Mouse (Mus musculus) stomach, embryonic 14.5 days (tissue): ENCODE results near the gene Uqcc2. TPM values are rescaled to one million over a fixed set of nuclear protein-coding genes. Genes with fewer than 3 reads are reported as not detected.

ENCODE experiments used
- ATAC-seq: fragments of 200-750 bp; cut with Nextera tagmentation; 2 replicates; pipeline ENCODE4 v1.8.0; 2017; ENCODE audit warnings: low read depth, moderate TSS enrichment; ENCODE audit not compliant: insufficient number of reproducible peaks, insufficient read depth, low FRiP score
- H3K27ac ChIP-seq: fragments of 300-500 bp; sonication (generic); 2 replicates; pipeline ENCODE4 v1.5.1; 2014; ENCODE audit warnings: mild to moderate bottlenecking, low read length, moderate library complexity, mixed read lengths
- H3K27me3 ChIP-seq: fragments of 300-500 bp; sonication (generic); 2 replicates; pipeline ENCODE4 v1.6.1; 2014; ENCODE audit warnings: low read length, control low read depth, mixed read lengths; ENCODE audit not compliant: control insufficient read depth, insufficient read depth
- H3K36me3 ChIP-seq: fragments of 300-500 bp; sonication (generic); 2 replicates; pipeline ENCODE4 v1.6.1; 2014; ENCODE audit warnings: mild to moderate bottlenecking, control low read depth, low read length, moderate library complexity, mixed read lengths; ENCODE audit not compliant: control insufficient read depth, insufficient read depth
- H3K4me1 ChIP-seq: fragments of 300-500 bp; sonication (generic); 2 replicates; pipeline ENCODE4 v1.6.1; 2014; ENCODE audit warnings: low read length, control low read depth, mixed read lengths; ENCODE audit not compliant: control insufficient read depth, insufficient read depth
- H3K4me2 ChIP-seq: fragments of 300-500 bp; sonication (generic); replicated peaks from 2 replicates; pipeline ENCODE4 v1.6.1; 2014; ENCODE audit warnings: low read depth, low read length, control low read depth
- H3K4me3 ChIP-seq: fragments of 300-500 bp; sonication (generic); 2 replicates; pipeline ENCODE4 v1.5.1; 2014; ENCODE audit warnings: low read depth, low read length, control low read depth
- H3K9ac ChIP-seq: fragments of 300-500 bp; sonication (generic); replicated peaks from 2 replicates; pipeline ENCODE4 v1.6.1; 2014; ENCODE audit warnings: low read depth, mild to moderate bottlenecking, control low read depth, low read length, moderate library complexity, mixed read lengths
- H3K9me3 ChIP-seq: fragments of 300-500 bp; sonication (generic); 2 replicates; pipeline ENCODE4 v1.6.1; 2016; ENCODE audit warnings: low read depth, low read length, control low read depth; ENCODE audit not compliant: control insufficient read depth
- WGBS: fragments of 180-500 bp; shearing (Covaris S2); extraction: QIAGEN DNeasy Blood & Tissue Kit; methylation state at CpG from one replicate; pipeline ENCODE4 v1.1.7; 2014; 5-methylcytosine and 5-hydroxymethylcytosine counted together
- polyA plus RNA-seq: library from polyadenylated mRNA; unstranded; fragments of >200 nt; fragmentation: Nextera tagmentation; extraction: Ambion mirVana; gene quantifications from 2 replicates; pipeline ENCODE4 v1.2.1, GENCODE M21; 2014

Gene Uqcc2
- polyA plus RNA-seq, 1 experiment from 2014 or later: 362 TPM

DNA sequence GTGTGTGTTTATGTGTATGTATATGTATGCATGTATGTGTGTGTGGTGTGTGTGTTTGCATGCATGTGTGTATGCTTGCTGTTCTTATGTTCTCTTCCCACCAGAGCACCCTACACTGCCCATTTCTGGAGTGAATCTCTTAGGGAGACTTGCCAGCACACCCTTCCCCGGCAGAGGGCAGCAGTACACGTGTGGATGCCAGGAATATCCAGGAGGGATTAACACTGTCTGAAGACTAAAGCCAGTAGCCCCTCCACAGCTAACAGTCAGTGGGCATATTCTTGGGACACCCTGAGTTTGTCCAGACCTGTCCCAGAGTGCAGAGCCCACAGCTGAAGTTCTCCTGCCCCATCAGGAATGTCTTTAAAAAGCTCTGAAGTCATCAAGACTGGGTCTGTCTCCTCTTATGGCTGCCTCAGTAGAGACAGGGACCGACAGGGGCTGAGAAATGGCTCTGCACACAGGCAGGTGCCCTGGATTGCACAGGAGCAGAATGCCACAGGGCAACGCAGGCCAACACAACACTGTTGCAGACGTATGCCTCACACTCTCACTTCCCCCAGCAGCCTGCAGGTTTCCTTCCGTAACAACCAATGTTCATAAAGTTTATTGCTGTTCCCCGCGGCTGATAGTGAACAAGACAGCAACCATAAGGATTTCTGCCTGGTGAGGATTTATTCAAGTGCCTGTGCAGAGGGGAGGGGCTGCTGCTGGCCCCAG, 31.5 kb upstream of the Uqcc2 start:
- H3K27me3 ChIP-seq: no peaks in the 10 kb centered on the region
- ATAC-seq: no peak
- 60% methylated on average over 8 of the region's 8 CpGs for WGBS
- H3K9me3 ChIP-seq: no peaks in the 10 kb centered on the region
- H3K36me3 ChIP-seq: no peaks in the 10 kb centered on the region
- H3K4me2 ChIP-seq: no peak overlapping the region
- H3K27ac ChIP-seq: no peak overlapping the region
- no peaks in the 10 kb centered on the region for H3K4me1 ChIP-seq
- no peak overlapping the region for H3K9ac ChIP-seq
- no peak overlapping the region for H3K4me3 ChIP-seq

DNA sequence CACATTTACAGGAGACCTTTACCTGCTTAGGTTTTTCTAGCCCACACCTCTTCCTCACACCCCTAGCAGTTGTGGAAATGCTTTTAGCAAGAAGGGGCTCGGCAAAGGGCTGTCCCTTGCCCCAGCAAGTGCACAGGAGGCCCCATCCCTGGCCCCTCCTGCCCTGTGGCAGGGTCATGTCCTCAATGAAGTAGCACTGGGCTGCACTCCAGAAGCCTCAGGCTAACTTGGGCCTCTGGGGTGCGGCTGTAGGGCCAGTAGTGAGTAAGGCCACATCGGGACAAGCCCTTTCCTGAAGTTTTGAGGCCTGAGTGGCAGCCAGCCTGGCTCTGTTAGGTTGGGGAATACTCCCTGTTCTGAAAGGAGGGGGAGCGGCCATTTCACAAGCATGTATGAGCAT, 27.2 kb upstream of the Uqcc2 start:
- H3K27ac ChIP-seq: no peak overlapping the region
- H3K27me3 ChIP-seq: no peaks in the 10 kb centered on the region
- H3K4me1 ChIP-seq: no peaks in the 10 kb centered on the region
- 61% methylated on average over 4 of the region's 4 CpGs for WGBS
- H3K4me3 ChIP-seq: no peak overlapping the region
- no peaks in the 10 kb centered on the region for H3K9me3 ChIP-seq
- no peak overlapping the region for H3K9ac ChIP-seq
- ATAC-seq: no peak
- H3K4me2 ChIP-seq: no peak overlapping the region
- no peaks in the 10 kb centered on the region for H3K36me3 ChIP-seq

DNA sequence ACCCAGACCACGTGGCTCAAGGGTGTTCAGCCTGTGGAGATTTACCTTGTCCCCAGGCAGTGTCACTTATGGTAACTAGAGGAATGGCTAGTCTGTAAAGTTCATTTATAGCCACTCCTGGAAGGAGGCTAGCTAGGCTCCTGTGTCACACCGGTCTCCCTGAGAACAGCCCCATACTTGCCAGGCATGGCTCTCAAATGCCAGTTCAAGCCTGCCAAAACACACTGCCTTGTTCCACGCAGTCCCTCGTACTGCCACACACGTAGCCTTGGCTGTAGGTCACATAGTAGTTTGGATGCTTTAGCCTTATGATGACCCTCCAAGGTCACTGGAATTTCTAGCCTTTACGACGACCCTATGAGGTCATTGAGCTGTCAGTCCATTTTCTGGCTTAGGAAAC, 25.5 kb upstream of the Uqcc2 start:
- Histone ChIP-seq H3K27ac (no peak overlapping the region), H3K27me3 (no peaks in the 10 kb centered on the region), H3K4me2 (no peak overlapping the region), H3K4me3 (no peak overlapping the region), H3K9ac (no peak overlapping the region), H3K4me1 (peaks cover 4% of the 10 kb centered on the region; the same call in 1 of the 2 replicates), H3K36me3 (no peaks in the 10 kb centered on the region), H3K9me3 (no peaks in the 10 kb centered on the region)
- no peak for ATAC-seq
- whole genome bisulfite sequencing: 72% methylated on average over 7 of the region's 7 CpGs

DNA sequence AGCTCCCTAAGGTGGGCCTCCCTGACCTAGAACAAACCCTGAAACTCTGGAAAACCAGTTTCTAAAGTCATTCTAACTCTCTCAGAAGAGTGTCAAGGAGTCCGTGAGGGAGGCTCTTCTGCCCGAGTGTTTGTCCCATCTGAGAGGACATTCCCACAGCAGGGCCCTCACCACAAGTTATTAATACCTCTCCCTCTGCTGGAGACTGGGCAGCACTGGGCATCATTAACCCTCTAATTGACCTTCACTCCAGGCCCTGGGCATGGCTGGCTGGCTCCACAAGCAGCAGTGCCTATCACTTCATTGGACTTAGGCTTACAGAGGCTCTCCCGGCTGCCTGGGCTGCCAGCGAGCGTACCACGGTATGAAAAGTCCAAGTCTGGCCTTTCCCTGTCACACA, 24.7 kb upstream of the Uqcc2 start:
- H3K4me3 ChIP-seq: no peak overlapping the region
- WGBS: 82% methylated on average over 6 of the region's 6 CpGs
- H3K4me1 ChIP-seq: peaks cover 7% of the 10 kb centered on the region; the same call in 1 of the 2 replicates
- H3K27me3 ChIP-seq: no peaks in the 10 kb centered on the region
- no peaks in the 10 kb centered on the region for H3K36me3 ChIP-seq
- no peak overlapping the region for H3K4me2 ChIP-seq
- no peak overlapping the region for H3K27ac ChIP-seq
- no peak overlapping the region for H3K9ac ChIP-seq
- ATAC-seq: no peak
- no peaks in the 10 kb centered on the region for H3K9me3 ChIP-seq

DNA sequence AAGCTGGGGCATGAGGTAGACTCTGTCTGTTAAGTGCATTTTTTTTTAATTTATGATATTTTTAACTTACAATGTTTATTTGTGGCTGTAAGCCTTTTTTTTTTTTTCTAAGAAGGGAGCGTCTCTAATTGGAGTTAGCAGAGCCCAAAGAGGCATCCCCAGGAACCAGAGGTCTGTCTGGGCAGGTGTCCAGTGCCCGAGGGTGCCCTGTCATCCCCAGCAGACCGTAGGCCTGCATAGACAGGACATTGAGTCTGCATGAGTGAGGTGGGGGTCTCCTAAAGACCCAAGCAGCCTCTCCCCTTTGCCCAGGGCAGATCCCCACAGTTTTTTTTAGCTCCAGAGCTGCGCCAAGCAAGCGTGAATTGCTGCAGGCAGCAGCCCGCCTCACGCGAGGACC, 22.0 kb upstream of the Uqcc2 start:
- Histone ChIP-seq H3K4me2 (no peak overlapping the region), H3K27me3 (no peaks in the 10 kb centered on the region), H3K4me1 (peaks cover 11% of the 10 kb centered on the region), H3K4me3 (no peak overlapping the region), H3K9me3 (no peaks in the 10 kb centered on the region), H3K9ac (no peak overlapping the region), H3K27ac (no peak overlapping the region), H3K36me3 (no peaks in the 10 kb centered on the region)
- ATAC-seq: no peak
- 75% methylated on average over 8 of the region's 8 CpGs for WGBS

DNA sequence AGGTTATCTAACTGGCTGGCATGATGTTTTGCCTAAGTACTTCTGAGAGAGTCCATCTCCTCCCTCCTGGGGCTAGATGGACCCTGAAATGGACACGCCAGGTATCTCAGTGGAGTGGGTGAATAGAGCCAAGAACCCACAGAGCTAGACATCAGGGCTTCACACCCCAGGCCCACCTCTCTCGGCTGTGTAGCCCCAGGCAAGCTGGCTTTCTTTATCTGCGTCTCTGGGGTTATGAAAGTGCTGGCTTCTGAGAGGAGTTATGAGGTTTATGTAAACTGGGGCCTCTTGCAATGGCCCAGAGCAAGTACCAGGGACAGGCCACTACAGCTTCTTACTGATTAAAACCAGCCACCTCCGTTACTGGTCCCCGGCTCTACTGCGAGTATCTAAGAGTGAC, 21.2 kb upstream of the Uqcc2 start:
- peaks cover 11% of the 10 kb centered on the region for H3K4me1 ChIP-seq
- H3K36me3 ChIP-seq: no peaks in the 10 kb centered on the region
- no peaks in the 10 kb centered on the region for H3K9me3 ChIP-seq
- H3K27me3 ChIP-seq: no peaks in the 10 kb centered on the region
- no peak overlapping the region for H3K9ac ChIP-seq
- H3K27ac ChIP-seq: no peak overlapping the region
- H3K4me3 ChIP-seq: no peak overlapping the region
- 62% methylated on average over 6 of the region's 6 CpGs for WGBS
- H3K4me2 ChIP-seq: no peak overlapping the region
- no peak for ATAC-seq

DNA sequence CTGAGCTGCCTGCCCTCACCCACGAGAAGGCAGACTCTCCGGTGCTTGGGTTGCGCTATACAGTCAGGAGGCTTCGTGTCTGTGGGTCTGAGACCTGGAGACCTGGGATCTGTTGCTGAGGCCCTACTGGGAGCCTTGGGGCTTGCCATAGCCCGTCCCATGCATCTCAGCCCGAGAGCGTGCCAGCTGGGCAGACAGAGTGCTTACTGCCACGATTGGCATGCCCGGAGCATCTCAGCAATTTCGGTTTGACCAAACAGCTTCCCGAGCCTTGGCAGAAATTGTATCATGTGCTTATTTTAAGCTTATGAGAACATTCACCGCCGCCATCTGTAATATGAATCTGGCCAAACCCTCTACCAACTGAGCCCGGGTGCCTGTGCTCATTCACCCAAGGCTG, 20.5 kb upstream of the Uqcc2 start:
- H3K4me2 ChIP-seq: no peak overlapping the region
- H3K36me3 ChIP-seq: no peaks in the 10 kb centered on the region
- H3K9ac ChIP-seq: no peak overlapping the region
- 85% methylated on average over 14 of the region's 14 CpGs for WGBS
- H3K27me3 ChIP-seq: no peaks in the 10 kb centered on the region
- ATAC-seq: no peak
- no peaks in the 10 kb centered on the region for H3K9me3 ChIP-seq
- H3K27ac ChIP-seq: peak overlapping the region; percentile 77
- peaks cover 11% of the 10 kb centered on the region for H3K4me1 ChIP-seq
- no peak overlapping the region for H3K4me3 ChIP-seq

DNA sequence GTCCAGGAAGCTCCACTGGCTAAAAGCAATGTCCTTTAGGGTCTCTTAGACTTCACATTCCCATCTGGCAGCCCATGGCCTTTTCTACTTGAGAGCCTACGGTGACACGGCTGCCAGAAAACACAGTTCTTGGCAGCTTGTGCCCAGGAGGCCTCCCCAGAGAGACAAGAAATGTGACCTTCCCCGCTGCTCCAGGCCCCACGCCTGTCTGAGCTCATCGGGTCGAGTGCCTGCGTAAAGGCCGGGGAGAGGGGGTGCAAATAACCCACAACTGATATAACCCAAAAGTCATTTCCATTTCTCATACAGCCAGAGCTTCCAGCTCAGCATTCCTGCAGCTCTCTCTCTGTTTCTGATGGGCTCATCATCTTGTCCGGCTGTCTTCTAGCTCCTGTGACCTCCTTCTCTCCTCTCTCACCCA, 20.1 kb upstream of the Uqcc2 start:
- WGBS: 53% methylated on average over 9 of the region's 9 CpGs
- Histone ChIP-seq H3K4me1 (peaks cover 11% of the 10 kb centered on the region), H3K4me3 (no peak overlapping the region), H3K9ac (no peak overlapping the region), H3K27me3 (no peaks in the 10 kb centered on the region), H3K27ac (peak overlapping the region; percentile 77), H3K36me3 (no peaks in the 10 kb centered on the region), H3K9me3 (no peaks in the 10 kb centered on the region), H3K4me2 (no peak overlapping the region)
- ATAC-seq: no peak
